In genomic region chr2:163364785-163365541, GRCm38 (mm10) we compare ENCODE assay signal across 18 mouse cellular contexts. TPM values are rescaled to one million over a fixed set of nuclear protein-coding genes. Genes with fewer than 3 reads are reported as not detected.
A peak's percentile ranks its signal among the peaks of the same experiment; 100 is the strongest.
DNase-seq lines count a peak whose midpoint lies in the region; ATAC-seq and TF ChIP-seq lines count a peak whose summit lies in the region.
"Had no signal": no experiment of that assay in that cellular context is flagged by ENCODE, and none has a peak within 500 bp of the region (broad histone marks: within the 10 kb centered on the region; RNA-seq: fewer than 3 reads in every experiment).

No protein-coding gene starts in this region.

- peak overlapping the region; percentile 43; the same call in 1 of the 2 replicates for H3K9ac ChIP-seq in heart, postnatal 0 days (replicated peaks; ENCODE audit: low read depth, low read length)
- H3K9ac ChIP-seq: embryonic facial prominence, embryonic 12.5 days; hindbrain, embryonic 14.5 days; neural tube, embryonic 13.5 days had no signal

- WGBS in heart, postnatal 0 days, result 36% methylated on average over 18 of the region's 18 CpGs

- no peak overlapping the region for H3K4me3 ChIP-seq in heart, postnatal 0 days (ENCODE audit: low read depth, low read length)
- H3K4me3 ChIP-seq: embryonic facial prominence, embryonic 12.5 days; neural tube, embryonic 13.5 days had no signal

- no peaks in the 10 kb centered on the region for H3K27me3 ChIP-seq in heart, postnatal 0 days (ENCODE audit: control insufficient read depth, insufficient read depth, low read length)
- H3K27me3 ChIP-seq: embryonic facial prominence, embryonic 12.5 days; neural tube, embryonic 13.5 days had no signal

- TF ChIP-seq EP300 in heart, postnatal 0 days (IDR thresholded peaks at IDR 0.05; ENCODE audit: low read depth), result no peak

- H3K36me3 ChIP-seq in heart, postnatal 0 days (replicated peaks; ENCODE audit: control insufficient read depth, insufficient read depth, low read length), result peaks cover 24% of the 10 kb centered on the region
- H3K36me3 ChIP-seq: embryonic facial prominence, embryonic 12.5 days; neural tube, embryonic 13.5 days had no signal

- peak overlapping the region; percentile 95 for H3K27ac ChIP-seq in heart, postnatal 0 days (ENCODE audit: low read depth)
- H3K27ac ChIP-seq: embryonic facial prominence, embryonic 12.5 days; hindbrain, embryonic 14.5 days; neural tube, embryonic 13.5 days had no signal

- TF ChIP-seq CTCF in heart, postnatal 0 days (IDR thresholded peaks at IDR 0.05; ENCODE audit: low read depth), result no peak

- intact Hi-C loops in heart, postnatal 14 days (cut with DNase I), result loop anchor here (5.0 kb wide), 1 partner anchor 32 kb away; the partner anchor contains the start of gene Jph2

- no peak overlapping the region for H3K4me2 ChIP-seq in heart, postnatal 0 days (ENCODE audit: low read depth, low read length)
- H3K4me2 ChIP-seq: embryonic facial prominence, embryonic 12.5 days; hindbrain, embryonic 14.5 days; neural tube, embryonic 13.5 days had no signal

- no peaks in the 10 kb centered on the region for H3K9me3 ChIP-seq in heart, postnatal 0 days (replicated peaks; ENCODE audit: control insufficient read depth, low read length)
- H3K9me3 ChIP-seq: embryonic facial prominence, embryonic 12.5 days; neural tube, embryonic 13.5 days had no signal

- DNase-seq in cerebellum, postnatal 10 days, result peak; percentile 15 to 21
- no peak for DNase-seq in cerebellum, adult 8-10 months
- no peak for DNase-seq in heart, postnatal 0 days (ENCODE audit: low spot score)
- DNase-seq in heart, postnatal 14 days, result no peak
- peak; percentile 36 for DNase-seq in Muller cell, postnatal 12 days (ENCODE audit: inconsistent ontology term)
- DNase-seq in lung, postnatal 14 days, result peak; percentile 19
- DNase-seq in right cerebral cortex, postnatal 14 days, result no peak
- DNase-seq in spleen, adult 12 weeks (ENCODE audit: low spot score), result no peak
- DNase-seq: adrenal gland, postnatal 14 days; cerebellum, postnatal 25 days; gastrocnemius, postnatal 10 days; right cerebral cortex, adult 18-20 months had no signal

- H3K4me1 ChIP-seq in heart, postnatal 0 days (ENCODE audit: control insufficient read depth, insufficient read depth), result peaks cover 72% of the 10 kb centered on the region
- H3K4me1 ChIP-seq: neural tube, embryonic 13.5 days had no signal

- ATAC-seq in heart, postnatal 0 days (ENCODE audit: insufficient read depth, low read depth), result no peak
- ATAC-seq: forebrain, embryonic 14.5 days; midbrain, embryonic 16.5 days had no signal

RNA-seq across cellular contexts. Expression of gene Jph2, which starts 32.8 kb away (rescaled TPM):
- total RNA-seq in heart, postnatal 0 days (2014; rRNA removed; ENCODE audit: low replicate concordance), result 215 and 246 TPM in 2 replicates
- 47.3 and 61.7 TPM in 2 replicates for polyA plus RNA-seq in heart, postnatal 0 days (2015; fragmentation: Nextera tagmentation; extraction: Ambion mirVana)
- total RNA-seq in heart, postnatal 14 days (2021), result 100 to 1,000 TPM; 401 to 402 TPM
- total RNA-seq: megakaryocyte progenitor cell, adult 5-6 weeks had no signal

RNA-seq across cellular contexts. Expression of gene Oser1, which starts 59.5 kb away (rescaled TPM):
- total RNA-seq in heart, postnatal 0 days (2014; rRNA removed; ENCODE audit: low replicate concordance), result 23.8 and 28.9 TPM in 2 replicates
- 41.4 and 45.1 TPM in 2 replicates for polyA plus RNA-seq in heart, postnatal 0 days (2015; fragmentation: Nextera tagmentation; extraction: Ambion mirVana)
- 10 to 100 TPM; 22.3 to 25.3 TPM for total RNA-seq in heart, postnatal 14 days (2021)

Comparison
In these comparisons a context has a peak if more than half of its experiments do, and no peak if none do; other contexts are left out.
1. DNase-seq: peak in cerebellum, postnatal 10 days (2 of 2), Muller cell, postnatal 12 days (single experiment) and lung, postnatal 14 days (single experiment); none in cerebellum, adult 8-10 months (single experiment), heart, postnatal 0 days (single experiment), heart, postnatal 14 days (0 of 2), right cerebral cortex, postnatal 14 days (single experiment) and spleen, adult 12 weeks (single experiment).